Mouse (Mus musculus): Measurements from ENCODE around the gene Olfr1170. TPM values are rescaled to one million over a fixed set of nuclear protein-coding genes. Genes with fewer than 3 reads are reported as not detected.

Gene Olfr1170
- not detected in 2 replicates for polyA plus RNA-seq (2012; rRNA removed)
- not detected in 2 replicates for polyA plus RNA-seq (2014; fragmentation: Nextera tagmentation; extraction: Ambion mirVana)

- Histone ChIP-seq H3K27me3 (ENCODE audit: control insufficient read depth, insufficient read depth, low read length) (no peaks in the 10 kb centered on the region), H3K4me1 (ENCODE audit: control insufficient read depth, insufficient read depth, low read length) (no peaks in the 10 kb centered on the region), H3K9ac (ENCODE audit: low read depth, low read length, severe bottlenecking) (no peak within 1 kb of the TSS), H3K27ac (replicated peaks; ENCODE audit: low read depth, low read length) (no peak within 1 kb of the TSS), H3K9me3 (ENCODE audit: control insufficient read depth, low read length) (no peaks in the 10 kb centered on the region), H3K36me3 (ENCODE audit: control insufficient read depth, insufficient read depth, low read length) (no peaks in the 10 kb centered on the region), H3K4me2 (replicated peaks; ENCODE audit: low read depth, low read length, severe bottlenecking) (no peak within 1 kb of the TSS), H3K4me3 (replicated peaks; ENCODE audit: low read length) (no peak within 1 kb of the TSS)
- WGBS = 83% methylated on average over 1 of the region's 1 CpGs
- ATAC-seq (ENCODE audit: low FRiP score, low read depth) = no peak
- no peak for TF ChIP-seq POLR2A (IDR thresholded peaks at IDR 0.05; ENCODE audit: borderline replicate concordance, extremely low read depth, insufficient read depth, insufficient read length)
- no peak for DNase-seq (ENCODE audit: low spot score)
These were observed at the start of gene Olfr1170 for GRCm38 (mm10) chr2:88228234-88228633. Gene Olfr1170, minus strand, starts transcription at chr2:88228334.

DNA sequence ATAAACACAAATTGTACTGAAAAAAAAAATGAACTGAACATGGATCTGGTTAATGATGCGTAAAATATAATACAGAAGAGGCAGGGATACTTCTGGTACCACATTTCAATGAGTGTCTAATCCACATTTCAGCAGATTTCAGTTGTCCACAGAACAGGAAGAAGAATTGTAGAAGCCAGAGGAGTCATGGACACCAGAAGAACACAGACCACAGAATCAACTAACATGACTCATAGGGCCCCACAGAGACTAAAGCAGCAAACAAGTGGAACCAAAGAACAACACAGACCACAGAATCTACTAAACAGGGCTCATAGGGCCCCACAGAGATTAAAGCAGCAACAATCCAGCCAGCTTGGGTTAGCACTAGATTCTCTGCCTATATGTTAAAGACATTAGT, 7.3 kb downstream of the Olfr1170 start:
- no peak overlapping the region for H3K9ac ChIP-seq (ENCODE audit: low read depth, low read length, severe bottlenecking)
- H3K27me3 ChIP-seq (ENCODE audit: control insufficient read depth, insufficient read depth, low read length) = no peaks in the 10 kb centered on the region
- H3K9me3 ChIP-seq (ENCODE audit: control insufficient read depth, low read length) = no peaks in the 10 kb centered on the region
- no peak for TF ChIP-seq POLR2A (IDR thresholded peaks at IDR 0.05; ENCODE audit: borderline replicate concordance, extremely low read depth, insufficient read depth, insufficient read length)
- H3K27ac ChIP-seq (replicated peaks; ENCODE audit: low read depth, low read length) = no peak overlapping the region
- ATAC-seq (ENCODE audit: low FRiP score, low read depth) (no peak), DNase-seq (ENCODE audit: low spot score) (no peak)
- no peak overlapping the region for H3K4me2 ChIP-seq (replicated peaks; ENCODE audit: low read depth, low read length, severe bottlenecking)
- H3K4me3 ChIP-seq (replicated peaks; ENCODE audit: low read length) = no peak overlapping the region
- 94% methylated on average over 1 of the region's 1 CpGs for WGBS
- no peaks in the 10 kb centered on the region for H3K36me3 ChIP-seq (ENCODE audit: control insufficient read depth, insufficient read depth, low read length)
- H3K4me1 ChIP-seq (ENCODE audit: control insufficient read depth, insufficient read depth, low read length) = no peaks in the 10 kb centered on the region

DNA sequence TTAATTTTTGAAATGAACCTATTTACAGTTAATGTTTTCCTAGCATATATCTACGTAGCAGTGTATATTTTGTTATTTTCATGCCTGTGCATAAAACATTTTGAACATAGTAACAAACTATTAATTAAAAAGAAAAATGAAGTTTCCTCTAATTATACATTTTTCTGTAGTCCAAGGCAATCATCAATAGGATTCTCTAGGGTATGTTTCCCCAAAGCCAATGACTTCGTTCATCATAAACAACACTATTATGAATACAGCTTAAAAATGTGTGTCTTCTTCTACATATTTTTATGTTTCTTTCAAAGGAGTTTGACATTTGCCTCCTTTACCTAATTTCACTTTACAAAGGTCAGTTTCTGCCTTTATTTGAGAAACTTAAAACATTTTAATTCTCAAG, 46.6 kb downstream of the Olfr1170 start, which contains the start of gene Olfr1168:
TSS of gene Olfr1168 (plus strand) at position 301 of the 400 bp plus-strand sequence.
- Histone ChIP-seq H3K27me3 (ENCODE audit: control insufficient read depth, insufficient read depth, low read length) (no peaks in the 10 kb centered on the region), H3K4me2 (replicated peaks; ENCODE audit: low read depth, low read length, severe bottlenecking) (no peak within 1 kb of the TSS), H3K36me3 (ENCODE audit: control insufficient read depth, insufficient read depth, low read length) (no peaks in the 10 kb centered on the region), H3K27ac (replicated peaks; ENCODE audit: low read depth, low read length) (no peak within 1 kb of the TSS), H3K9me3 (ENCODE audit: control insufficient read depth, low read length) (no peaks in the 10 kb centered on the region), H3K9ac (ENCODE audit: low read depth, low read length, severe bottlenecking) (no peak within 1 kb of the TSS), H3K4me3 (replicated peaks; ENCODE audit: low read length) (no peak within 1 kb of the TSS), H3K4me1 (ENCODE audit: control insufficient read depth, insufficient read depth, low read length) (no peaks in the 10 kb centered on the region)
- no peak for DNase-seq (ENCODE audit: low spot score)
- no peak for TF ChIP-seq POLR2A (IDR thresholded peaks at IDR 0.05; ENCODE audit: borderline replicate concordance, extremely low read depth, insufficient read depth, insufficient read length)
- ATAC-seq (ENCODE audit: low FRiP score, low read depth) = no peak
- WGBS = 84% methylated on average over 2 of the region's 2 CpGs

Other genes starting within 250 kb of the Olfr1170 start
- gene Olfr1158, start 238.2 kb downstream of the Olfr1170 start, polyA plus RNA-seq (2012; rRNA removed) = not detected in 2 replicates
- gene Olfr1158, start 238.2 kb downstream of the Olfr1170 start, polyA plus RNA-seq (2014; fragmentation: Nextera tagmentation; extraction: Ambion mirVana) = not detected in 2 replicates
- not detected in 2 replicates for gene Olfr1160, start 220.1 kb downstream of the Olfr1170 start, polyA plus RNA-seq (2012; rRNA removed)
- gene Olfr1160, start 220.1 kb downstream of the Olfr1170 start, polyA plus RNA-seq (2014; fragmentation: Nextera tagmentation; extraction: Ambion mirVana) = not detected in 2 replicates
- gene Olfr1161, start 205.6 kb downstream of the Olfr1170 start, polyA plus RNA-seq (2012; rRNA removed) = not detected in 2 replicates
- gene Olfr1161, start 205.6 kb downstream of the Olfr1170 start, polyA plus RNA-seq (2014; fragmentation: Nextera tagmentation; extraction: Ambion mirVana) = not detected in 2 replicates
- gene Olfr73, start 190.6 kb downstream of the Olfr1170 start, polyA plus RNA-seq (2012; rRNA removed) = not detected in 2 replicates
- not detected in 2 replicates for gene Olfr73, start 190.6 kb downstream of the Olfr1170 start, polyA plus RNA-seq (2014; fragmentation: Nextera tagmentation; extraction: Ambion mirVana)
- gene Olfr1162, start 177.2 kb downstream of the Olfr1170 start, polyA plus RNA-seq (2012; rRNA removed) = not detected in 2 replicates
- not detected in 2 replicates for gene Olfr1162, start 177.2 kb downstream of the Olfr1170 start, polyA plus RNA-seq (2014; fragmentation: Nextera tagmentation; extraction: Ambion mirVana)
- gene Olfr1163, start 156.5 kb downstream of the Olfr1170 start, polyA plus RNA-seq (2012; rRNA removed) = not detected in 2 replicates
- gene Olfr1163, start 156.5 kb downstream of the Olfr1170 start, polyA plus RNA-seq (2014; fragmentation: Nextera tagmentation; extraction: Ambion mirVana) = not detected in 2 replicates
- gene Olfr1164, start 134.4 kb downstream of the Olfr1170 start, polyA plus RNA-seq (2012; rRNA removed) = not detected in 2 replicates
- gene Olfr1164, start 134.4 kb downstream of the Olfr1170 start, polyA plus RNA-seq (2014; fragmentation: Nextera tagmentation; extraction: Ambion mirVana) = not detected in 2 replicates
- gene Olfr1166, start 100.1 kb downstream of the Olfr1170 start, polyA plus RNA-seq (2012; rRNA removed) = not detected in 2 replicates
- not detected in 2 replicates for gene Olfr1166, start 100.1 kb downstream of the Olfr1170 start, polyA plus RNA-seq (2014; fragmentation: Nextera tagmentation; extraction: Ambion mirVana)
- not detected in 2 replicates for gene Olfr1167, start 73.1 kb downstream of the Olfr1170 start, polyA plus RNA-seq (2012; rRNA removed)
- gene Olfr1167, start 73.1 kb downstream of the Olfr1170 start, polyA plus RNA-seq (2014; fragmentation: Nextera tagmentation; extraction: Ambion mirVana) = not detected in 2 replicates
- gene Olfr1168, start 46.5 kb downstream of the Olfr1170 start, polyA plus RNA-seq (2012; rRNA removed) = not detected in 2 replicates
- gene Olfr1168, start 46.5 kb downstream of the Olfr1170 start, polyA plus RNA-seq (2014; fragmentation: Nextera tagmentation; extraction: Ambion mirVana) = not detected in 2 replicates
- gene Olfr1173, start 51.5 kb upstream of the Olfr1170 start, polyA plus RNA-seq (2012; rRNA removed) = not detected in 2 replicates
- not detected in 2 replicates for gene Olfr1173, start 51.5 kb upstream of the Olfr1170 start, polyA plus RNA-seq (2014; fragmentation: Nextera tagmentation; extraction: Ambion mirVana)
- not detected in 2 replicates for gene Olfr1174-ps, start 86.8 kb upstream of the Olfr1170 start, polyA plus RNA-seq (2012; rRNA removed)
- gene Olfr1174-ps, start 86.8 kb upstream of the Olfr1170 start, polyA plus RNA-seq (2014; fragmentation: Nextera tagmentation; extraction: Ambion mirVana) = not detected in 2 replicates
- gene Olfr1175-ps, start 98.9 kb upstream of the Olfr1170 start, polyA plus RNA-seq (2012; rRNA removed) = not detected in 2 replicates
- not detected in 2 replicates for gene Olfr1175-ps, start 98.9 kb upstream of the Olfr1170 start, polyA plus RNA-seq (2014; fragmentation: Nextera tagmentation; extraction: Ambion mirVana)
- not detected in 2 replicates for gene Olfr1176, start 108.4 kb upstream of the Olfr1170 start, polyA plus RNA-seq (2012; rRNA removed)
- gene Olfr1176, start 108.4 kb upstream of the Olfr1170 start, polyA plus RNA-seq (2014; fragmentation: Nextera tagmentation; extraction: Ambion mirVana) = not detected in 2 replicates
- not detected in 2 replicates for gene Olfr1177-ps, start 118.2 kb upstream of the Olfr1170 start, polyA plus RNA-seq (2012; rRNA removed)
- not detected in 2 replicates for gene Olfr1177-ps, start 118.2 kb upstream of the Olfr1170 start, polyA plus RNA-seq (2014; fragmentation: Nextera tagmentation; extraction: Ambion mirVana)
- gene Olfr1178, start 158.7 kb upstream of the Olfr1170 start, polyA plus RNA-seq (2012; rRNA removed) = 0.08 TPM in 1 of 2 replicates, not detected in the other
- not detected in 2 replicates for gene Olfr1178, start 158.7 kb upstream of the Olfr1170 start, polyA plus RNA-seq (2014; fragmentation: Nextera tagmentation; extraction: Ambion mirVana)
- not detected in 2 replicates for gene Olfr1179, start 178.1 kb upstream of the Olfr1170 start, polyA plus RNA-seq (2012; rRNA removed)
- gene Olfr1179, start 178.1 kb upstream of the Olfr1170 start, polyA plus RNA-seq (2014; fragmentation: Nextera tagmentation; extraction: Ambion mirVana) = not detected in 2 replicates
- gene Olfr1180, start 190.8 kb upstream of the Olfr1170 start, polyA plus RNA-seq (2012; rRNA removed) = not detected in 2 replicates
- gene Olfr1180, start 190.8 kb upstream of the Olfr1170 start, polyA plus RNA-seq (2014; fragmentation: Nextera tagmentation; extraction: Ambion mirVana) = not detected in 2 replicates
- gene Olfr1181, start 197.8 kb upstream of the Olfr1170 start, polyA plus RNA-seq (2012; rRNA removed) = not detected in 2 replicates
- gene Olfr1181, start 197.8 kb upstream of the Olfr1170 start, polyA plus RNA-seq (2014; fragmentation: Nextera tagmentation; extraction: Ambion mirVana) = not detected in 2 replicates
- not detected in 2 replicates for gene Gm13757, start 220.8 kb upstream of the Olfr1170 start, polyA plus RNA-seq (2012; rRNA removed)
- gene Gm13757, start 220.8 kb upstream of the Olfr1170 start, polyA plus RNA-seq (2014; fragmentation: Nextera tagmentation; extraction: Ambion mirVana) = not detected in 2 replicates
- gene Olfr1183, start 226.5 kb upstream of the Olfr1170 start, polyA plus RNA-seq (2012; rRNA removed) = not detected in 2 replicates
- gene Olfr1183, start 226.5 kb upstream of the Olfr1170 start, polyA plus RNA-seq (2014; fragmentation: Nextera tagmentation; extraction: Ambion mirVana) = not detected in 2 replicates

Data from limb, embryonic 14.5 days (tissue).